Mouse (Mus musculus) monocyte, adult 5-6 weeks (primary cell): ENCODE data around the gene Cyb561a3. TPM values are rescaled to one million over a fixed set of nuclear protein-coding genes. Genes with fewer than 3 reads are reported as not detected.
"Not testable (repeated sequence)": the region's sequence is repeated elsewhere in the genome, so short reads cannot be mapped to it uniquely, and the experiment has no call there.

Source experiments
- ATAC-seq: fragments of 153-309, 156-312 bp; replicated peaks from 2 replicates; pipeline ENCODE4 v1.8.0; 2017; ENCODE audit warnings: mild to moderate bottlenecking; ENCODE audit not compliant: low TSS enrichment, insufficient number of reproducible peaks, severe bottlenecking, poor library complexity, low FRiP score
- total RNA-seq: library from RNA; stranded (forward); fragments of 200-1000, 200-491, 200-594 nt; gene quantifications from 3 replicates; pipeline ENCODE4 v1.2.3, GENCODE M21; 2017

Gene Cyb561a3
- 18.9 to 42.4 TPM (median 29.1 TPM) in 3 replicates for total RNA-seq

GRCm38 (mm10) chr19:10576690-10577561 is at the start of gene Cyb561a3, which contains the start of gene Tmem138:
TSS of gene Cyb561a3 (plus strand) at chr19:10577172.
TSS of gene Tmem138 (minus strand) at chr19:10577362.
- peak; percentile 86 for ATAC-seq

GRCm38 (mm10) chr19:10530082-10530481 is 46.9 kb upstream of the Cyb561a3 start:
- ATAC-seq = no peak

- ATAC-seq = no peak
Measured at GRCm38 (mm10) chr19:10539454-10539853, 37.5 kb upstream of the Cyb561a3 start.

GRCm38 (mm10) chr19:10555624-10556510 is 21.1 kb upstream of the Cyb561a3 start, which contains the start of gene Tmem216:
TSS of gene Tmem216 (minus strand) at chr19:10556238.
- peak; percentile 96 for ATAC-seq

GRCm38 (mm10) chr19:10557001-10557400 is 20.0 kb upstream of the Cyb561a3 start:
- no peak for ATAC-seq

- no peak for ATAC-seq
Measured at GRCm38 (mm10) chr19:10557430-10557829, 19.5 kb upstream of the Cyb561a3 start.

GRCm38 (mm10) chr19:10557837-10558375 is 19.1 kb upstream of the Cyb561a3 start:
- ATAC-seq = not testable (repeated sequence)

- no peak for ATAC-seq
Measured at GRCm38 (mm10) chr19:10560108-10560507, 16.9 kb upstream of the Cyb561a3 start.

- no peak for ATAC-seq
Measured at GRCm38 (mm10) chr19:10561558-10562314, 15.2 kb upstream of the Cyb561a3 start.

- ATAC-seq = no peak
Measured at GRCm38 (mm10) chr19:10562351-10562750, 14.6 kb upstream of the Cyb561a3 start.

- ATAC-seq = no peak
Measured at GRCm38 (mm10) chr19:10564278-10564677, 12.7 kb upstream of the Cyb561a3 start.

- ATAC-seq = no peak
Measured at GRCm38 (mm10) chr19:10565217-10565616, 11.8 kb upstream of the Cyb561a3 start.

- no peak for ATAC-seq
Measured at GRCm38 (mm10) chr19:10569627-10570026, 7.3 kb upstream of the Cyb561a3 start.

- no peak for ATAC-seq
Measured at GRCm38 (mm10) chr19:10580102-10580501, 3.1 kb downstream of the Cyb561a3 start.

GRCm38 (mm10) chr19:10580761-10581160 is 3.8 kb downstream of the Cyb561a3 start:
- ATAC-seq = no peak

- ATAC-seq = no peak
Measured at GRCm38 (mm10) chr19:10581984-10582383, 5.0 kb downstream of the Cyb561a3 start.

GRCm38 (mm10) chr19:10583550-10584146 is 6.7 kb downstream of the Cyb561a3 start:
- ATAC-seq = no peak

- no peak for ATAC-seq
Measured at GRCm38 (mm10) chr19:10585112-10585511, 8.1 kb downstream of the Cyb561a3 start.
